Comparison of ENCODE assay signal across 19 mouse cellular contexts in genomic region chr19:17436651-17437050, GRCm38 (mm10). TPM values are rescaled to one million over a fixed set of nuclear protein-coding genes. Genes with fewer than 3 reads are reported as not detected.
DNase-seq lines count a peak whose midpoint lies in the region; ATAC-seq and TF ChIP-seq lines count a peak whose summit lies in the region.
"Had no signal": no experiment of that assay in that cellular context is flagged by ENCODE, and none has a peak within 500 bp of the region (broad histone marks: within the 10 kb centered on the region; RNA-seq: fewer than 3 reads in every experiment).

No protein-coding gene starts in this region.

- H3K4me1 ChIP-seq in kidney, adult 2 months (ENCODE audit: control insufficient read depth, insufficient read depth, low read length), result peaks cover 4% of the 10 kb centered on the region; the same call in 1 of the 2 replicates
- 0 out of 2 replicates have a peak, but pooled peaks cover 3% of the 10 kb centered on the region for H3K4me1 ChIP-seq in kidney, postnatal 0 days (replicated peaks; ENCODE audit: insufficient read depth, low read length)
- H3K4me1 ChIP-seq in embryonic facial prominence, embryonic 10.5 days, result peaks cover 15% of the 10 kb centered on the region
- H3K4me1 ChIP-seq in midbrain, embryonic 16.5 days (ENCODE audit: control insufficient read depth, insufficient read depth, low read length), result no peaks in the 10 kb centered on the region

- DNase-seq in kidney, adult 2 months, result peak; percentile 85
- DNase-seq in kidney, postnatal 10 days, result no peak
- peak; percentile 85 for DNase-seq in kidney, adult 9 months
- DNase-seq in kidney, postnatal 0 days (ENCODE audit: low spot score), result peak; percentile 12
- no peak for DNase-seq in embryonic facial prominence, embryonic 10.5 days (ENCODE audit: low spot score)
- DNase-seq in heart, adult 9 months (ENCODE audit: low spot score in 2 of 2), result no peak
- DNase-seq: adrenal gland, adult 2 months; adrenal gland, postnatal 36 days; cerebellum, adult 2 months; cerebellum, postnatal 10 days; gastrocnemius, adult 2 months; gastrocnemius, postnatal 25 days; heart, postnatal 36 days had no signal

- ATAC-seq in kidney, postnatal 0 days (replicated peaks; ENCODE audit: low FRiP score, low read depth), result peak; percentile 75
- ATAC-seq in midbrain, embryonic 16.5 days, result no peak
- ATAC-seq: forebrain, embryonic 14.5 days had no signal

- no peak overlapping the region for H3K4me2 ChIP-seq in kidney, postnatal 0 days (ENCODE audit: low read length)
- no peak overlapping the region for H3K4me2 ChIP-seq in midbrain, embryonic 16.5 days (ENCODE audit: low read length)
- H3K4me2 ChIP-seq: embryonic facial prominence, embryonic 15.5 days; heart, embryonic 13.5 days had no signal

- no peak overlapping the region for H3K9ac ChIP-seq in kidney, postnatal 0 days (ENCODE audit: low read depth, low read length)
- no peak overlapping the region for H3K9ac ChIP-seq in midbrain, embryonic 16.5 days (ENCODE audit: low read depth, low read length)
- H3K9ac ChIP-seq: embryonic facial prominence, embryonic 15.5 days; heart, embryonic 13.5 days had no signal

- H3K9me3 ChIP-seq in kidney, postnatal 0 days (replicated peaks; ENCODE audit: low read length), result no peaks in the 10 kb centered on the region
- no peaks in the 10 kb centered on the region for H3K9me3 ChIP-seq in embryonic facial prominence, embryonic 10.5 days
- no peaks in the 10 kb centered on the region for H3K9me3 ChIP-seq in midbrain, embryonic 16.5 days (replicated peaks; ENCODE audit: control insufficient read depth, low read length, poor library complexity, severe bottlenecking)
- H3K9me3 ChIP-seq: embryonic facial prominence, embryonic 15.5 days; forebrain, embryonic 10.5 days; heart, embryonic 13.5 days had no signal

- no peaks in the 10 kb centered on the region; the same call in 1 of the 2 replicates for H3K36me3 ChIP-seq in kidney, adult 2 months (ENCODE audit: control insufficient read depth, insufficient read depth, low read length)
- H3K36me3 ChIP-seq in kidney, postnatal 0 days (ENCODE audit: insufficient read depth, low read length), result no peaks in the 10 kb centered on the region
- no peaks in the 10 kb centered on the region for H3K36me3 ChIP-seq in embryonic facial prominence, embryonic 10.5 days (replicated peaks)
- H3K36me3 ChIP-seq in midbrain, embryonic 16.5 days (ENCODE audit: control insufficient read depth, insufficient read depth, low read length), result no peaks in the 10 kb centered on the region
- H3K36me3 ChIP-seq: embryonic facial prominence, embryonic 15.5 days; forebrain, embryonic 10.5 days; heart, embryonic 13.5 days had no signal

- TF ChIP-seq POLR2A in kidney, adult 2 months (IDR thresholded peaks at IDR 0.05; ENCODE audit: low read depth, low read length), result no peak

- no peak overlapping the region for H3K4me3 ChIP-seq in kidney, adult 2 months (ENCODE audit: insufficient read depth, low read depth, low read length)
- no peak overlapping the region for H3K4me3 ChIP-seq in kidney, postnatal 0 days (replicated peaks; ENCODE audit: low read depth, low read length)
- H3K4me3 ChIP-seq in embryonic facial prominence, embryonic 10.5 days, result no peak overlapping the region
- no peak overlapping the region for H3K4me3 ChIP-seq in midbrain, embryonic 16.5 days (ENCODE audit: low read depth, low read length)
- H3K4me3 ChIP-seq: embryonic facial prominence, embryonic 15.5 days; erythroblast, embryonic 14.5 days; forebrain, embryonic 10.5 days; gastrocnemius, adult 2 months; heart, embryonic 13.5 days had no signal

- H3K27ac ChIP-seq in kidney, adult 2 months (ENCODE audit: insufficient read depth, low read depth, low read length), result no peak overlapping the region
- peak overlapping the region; percentile 47; the same call in 1 of the 2 replicates for H3K27ac ChIP-seq in kidney, postnatal 0 days
- H3K27ac ChIP-seq in embryonic facial prominence, embryonic 10.5 days (replicated peaks), result no peak overlapping the region
- no peak overlapping the region for H3K27ac ChIP-seq in midbrain, embryonic 16.5 days (ENCODE audit: low read length)
- H3K27ac ChIP-seq: embryonic facial prominence, embryonic 15.5 days; forebrain, embryonic 10.5 days; gastrocnemius, adult 2 months; heart, embryonic 13.5 days had no signal

- WGBS in kidney, adult 2 months, result 39% methylated on average over 1 of the region's 1 CpGs
- 73% methylated on average over 1 of the region's 1 CpGs for WGBS in kidney, postnatal 0 days
- WGBS in embryonic facial prominence, embryonic 10.5 days, result 88% methylated on average over 1 of the region's 1 CpGs
- WGBS in midbrain, embryonic 16.5 days, result 93% methylated on average over 1 of the region's 1 CpGs

- no peaks in the 10 kb centered on the region for H3K27me3 ChIP-seq in kidney, adult 2 months (replicated peaks; ENCODE audit: control insufficient read depth, insufficient read depth, low read length)
- no peaks in the 10 kb centered on the region for H3K27me3 ChIP-seq in kidney, postnatal 0 days (ENCODE audit: insufficient read depth, low read length)
- no peaks in the 10 kb centered on the region for H3K27me3 ChIP-seq in embryonic facial prominence, embryonic 10.5 days (replicated peaks; ENCODE audit: low read depth, poor library complexity, severe bottlenecking)
- H3K27me3 ChIP-seq in midbrain, embryonic 16.5 days (ENCODE audit: control insufficient read depth, insufficient read depth, low read depth, low read length), result no peaks in the 10 kb centered on the region
- H3K27me3 ChIP-seq: embryonic facial prominence, embryonic 15.5 days; heart, embryonic 13.5 days had no signal

- no peak for TF ChIP-seq CTCF in kidney, adult 2 months (conservative IDR thresholded peaks at IDR 0.05; ENCODE audit: insufficient read depth, insufficient read length, low read depth, low read length)
- no peak for TF ChIP-seq CTCF in kidney, postnatal 0 days (IDR thresholded peaks at IDR 0.05; ENCODE audit: low read depth)

RNA-seq across cellular contexts. Expression of gene Rfk, which starts 42.8 kb away (rescaled TPM):
- 88.3 and 98.3 TPM in 2 replicates for polyA plus RNA-seq in kidney, adult 2 months (2012; rRNA removed)
- polyA plus RNA-seq in kidney, postnatal 0 days (2015; fragmentation: Nextera tagmentation; extraction: Ambion mirVana), result 97.5 and 103 TPM in 2 replicates
- polyA plus RNA-seq in embryonic facial prominence, embryonic 10.5 days (2016; fragmentation: Nextera tagmentation; extraction: Ambion mirVana), result 62.1 and 69.7 TPM in 2 replicates
- polyA plus RNA-seq in midbrain, embryonic 16.5 days (2015; fragmentation: Nextera tagmentation; extraction: Ambion mirVana), result 74.5 and 74.9 TPM in 2 replicates

Comparison
In these comparisons a context has a peak if more than half of its experiments do, and no peak if none do; other contexts are left out.
1. DNase-seq: peak in kidney, adult 2 months (single experiment), kidney, adult 9 months (single experiment) and kidney, postnatal 0 days (single experiment); none in kidney, postnatal 10 days (single experiment), embryonic facial prominence, embryonic 10.5 days (single experiment) and heart, adult 9 months (0 of 2).